Mouse (Mus musculus): ENCODE results near the gene Cnnm4.

DNA sequence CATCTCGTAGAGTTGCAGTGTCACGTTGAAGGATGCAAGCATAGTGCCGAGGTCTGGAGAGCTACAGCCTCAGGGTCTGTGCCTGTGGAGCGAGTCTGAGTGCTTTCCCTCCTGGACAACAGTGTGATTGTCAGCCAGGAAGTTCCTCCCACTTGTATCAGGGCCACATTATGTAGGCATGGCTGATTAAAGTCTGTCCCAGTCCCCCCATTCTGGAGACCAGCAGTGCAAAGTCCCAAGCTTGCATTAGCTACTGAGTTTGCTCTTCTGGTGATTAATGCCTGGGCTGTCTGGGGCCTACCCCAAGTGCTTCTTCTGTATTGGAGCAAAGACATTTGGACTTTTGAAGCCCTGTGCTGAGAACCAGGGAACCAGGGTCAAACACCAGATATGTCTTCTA is 12.4 kb downstream of the Cnnm4 start:
- TF ChIP-seq CTCF (IDR thresholded peaks at IDR 0.05): no peak
- TF ChIP-seq POLR2A (IDR thresholded peaks at IDR 0.05; ENCODE audit: insufficient read depth, low read depth, low read length): no peak
- no peak for TF ChIP-seq EP300 (IDR thresholded peaks at IDR 0.05; ENCODE audit: insufficient read depth, low read depth, low read length)

Measured in heart, adult 2 months (tissue).